Mouse (Mus musculus): ENCODE measurements around the gene Podn. TPM values are rescaled to one million over a fixed set of nuclear protein-coding genes. Genes with fewer than 3 reads are reported as not detected.

The Podn gene
- polyA plus RNA-seq, 1 experiment from 2014 or later: 0.75 TPM

GRCm38 (mm10) chr4:108060774-108061173 lies 35.5 kb downstream of the Podn start:
- Histone ChIP-seq H3K4me2 (ENCODE audit: low read depth, low read length) (no peak overlapping the region), H3K9ac (replicated peaks; ENCODE audit: low read depth, low read length) (no peak overlapping the region), H3K27ac (ENCODE audit: low read depth, low read length) (no peak overlapping the region), H3K27me3 (ENCODE audit: control insufficient read depth, insufficient read depth, low read length) (no peaks in the 10 kb centered on the region), H3K4me3 (ENCODE audit: low read depth, low read length) (no peak overlapping the region), H3K9me3 (ENCODE audit: control insufficient read depth, low read length) (no peaks in the 10 kb centered on the region; the same call in 1 of the 2 replicates), H3K36me3 (ENCODE audit: control insufficient read depth, insufficient read depth, low read length) (peaks cover 15% of the 10 kb centered on the region; the same call in 1 of the 2 replicates), H3K4me1 (ENCODE audit: control insufficient read depth, insufficient read depth, low read length) (no peaks in the 10 kb centered on the region)
- no peak for ATAC-seq (ENCODE audit: low read depth)
- 72% methylated on average over 4 of the region's 4 CpGs for WGBS

- ATAC-seq (ENCODE audit: low read depth): no peak
- Histone ChIP-seq H3K9me3 (ENCODE audit: control insufficient read depth, low read length) (no peaks in the 10 kb centered on the region; the same call in 1 of the 2 replicates), H3K27me3 (ENCODE audit: control insufficient read depth, insufficient read depth, low read length) (no peaks in the 10 kb centered on the region), H3K4me2 (ENCODE audit: low read depth, low read length) (no peak overlapping the region), H3K9ac (replicated peaks; ENCODE audit: low read depth, low read length) (no peak overlapping the region), H3K27ac (ENCODE audit: low read depth, low read length) (no peak overlapping the region), H3K4me1 (ENCODE audit: control insufficient read depth, insufficient read depth, low read length) (no peaks in the 10 kb centered on the region), H3K4me3 (ENCODE audit: low read depth, low read length) (no peak overlapping the region), H3K36me3 (ENCODE audit: control insufficient read depth, insufficient read depth, low read length) (peaks cover 15% of the 10 kb centered on the region; the same call in 1 of the 2 replicates)
- WGBS: 41% methylated on average over 19 of the region's 19 CpGs
Observed at GRCm38 (mm10) chr4:108059601-108060379, 36.5 kb downstream of the Podn start.

GRCm38 (mm10) chr4:108058166-108058565 lies 38.1 kb downstream of the Podn start:
- Histone ChIP-seq H3K4me3 (ENCODE audit: low read depth, low read length) (no peak overlapping the region), H3K36me3 (ENCODE audit: control insufficient read depth, insufficient read depth, low read length) (peaks cover 10% of the 10 kb centered on the region; the same call in 1 of the 2 replicates), H3K27ac (ENCODE audit: low read depth, low read length) (no peak overlapping the region), H3K4me1 (ENCODE audit: control insufficient read depth, insufficient read depth, low read length) (no peaks in the 10 kb centered on the region), H3K4me2 (ENCODE audit: low read depth, low read length) (no peak overlapping the region), H3K9ac (replicated peaks; ENCODE audit: low read depth, low read length) (no peak overlapping the region), H3K9me3 (ENCODE audit: control insufficient read depth, low read length) (no peaks in the 10 kb centered on the region; the same call in 1 of the 2 replicates), H3K27me3 (ENCODE audit: control insufficient read depth, insufficient read depth, low read length) (no peaks in the 10 kb centered on the region)
- ATAC-seq (ENCODE audit: low read depth): no peak
- WGBS: 90% methylated on average over 10 of the region's 10 CpGs

- H3K9me3 ChIP-seq (ENCODE audit: control insufficient read depth, low read length): no peaks in the 10 kb centered on the region
- no peaks in the 10 kb centered on the region for H3K27me3 ChIP-seq (ENCODE audit: control insufficient read depth, insufficient read depth, low read length)
- peaks cover 9% of the 10 kb centered on the region for H3K36me3 ChIP-seq (ENCODE audit: control insufficient read depth, insufficient read depth, low read length)
- H3K4me2 ChIP-seq (ENCODE audit: low read depth, low read length): no peak overlapping the region
- 95% methylated on average over 2 of the region's 2 CpGs for WGBS
- H3K4me3 ChIP-seq (ENCODE audit: low read depth, low read length): no peak overlapping the region
- no peaks in the 10 kb centered on the region for H3K4me1 ChIP-seq (ENCODE audit: control insufficient read depth, insufficient read depth, low read length)
- no peak overlapping the region for H3K9ac ChIP-seq (replicated peaks; ENCODE audit: low read depth, low read length)
- ATAC-seq (ENCODE audit: low read depth): no peak
- no peak overlapping the region for H3K27ac ChIP-seq (ENCODE audit: low read depth, low read length)
Observed at GRCm38 (mm10) chr4:108057247-108057646, 39.0 kb downstream of the Podn start.

GRCm38 (mm10) chr4:108055873-108056272 lies 40.4 kb downstream of the Podn start:
- H3K9me3 ChIP-seq (ENCODE audit: control insufficient read depth, low read length): no peaks in the 10 kb centered on the region
- no peak for ATAC-seq (ENCODE audit: low read depth)
- 93% methylated on average over 10 of the region's 10 CpGs for WGBS
- no peak overlapping the region for H3K9ac ChIP-seq (replicated peaks; ENCODE audit: low read depth, low read length)
- H3K27me3 ChIP-seq (ENCODE audit: control insufficient read depth, insufficient read depth, low read length): no peaks in the 10 kb centered on the region
- H3K27ac ChIP-seq (ENCODE audit: low read depth, low read length): no peak overlapping the region
- H3K4me1 ChIP-seq (ENCODE audit: control insufficient read depth, insufficient read depth, low read length): no peaks in the 10 kb centered on the region
- H3K36me3 ChIP-seq (ENCODE audit: control insufficient read depth, insufficient read depth, low read length): peaks cover 14% of the 10 kb centered on the region
- H3K4me2 ChIP-seq (ENCODE audit: low read depth, low read length): no peak overlapping the region
- H3K4me3 ChIP-seq (ENCODE audit: low read depth, low read length): no peak overlapping the region

- H3K9me3 ChIP-seq (ENCODE audit: control insufficient read depth, low read length): no peaks in the 10 kb centered on the region
- 90% methylated on average over 8 of the region's 8 CpGs for WGBS
- H3K9ac ChIP-seq (replicated peaks; ENCODE audit: low read depth, low read length): no peak overlapping the region
- ATAC-seq (ENCODE audit: low read depth): no peak
- no peak overlapping the region for H3K27ac ChIP-seq (ENCODE audit: low read depth, low read length)
- H3K36me3 ChIP-seq (ENCODE audit: control insufficient read depth, insufficient read depth, low read length): peaks cover 11% of the 10 kb centered on the region
- H3K27me3 ChIP-seq (ENCODE audit: control insufficient read depth, insufficient read depth, low read length): no peaks in the 10 kb centered on the region
- no peak overlapping the region for H3K4me2 ChIP-seq (ENCODE audit: low read depth, low read length)
- H3K4me3 ChIP-seq (ENCODE audit: low read depth, low read length): no peak overlapping the region
- H3K4me1 ChIP-seq (ENCODE audit: control insufficient read depth, insufficient read depth, low read length): no peaks in the 10 kb centered on the region
Observed at GRCm38 (mm10) chr4:108052673-108053072, 43.6 kb downstream of the Podn start.

- Histone ChIP-seq H3K9me3 (ENCODE audit: control insufficient read depth, low read length) (no peaks in the 10 kb centered on the region), H3K27me3 (ENCODE audit: control insufficient read depth, insufficient read depth, low read length) (no peaks in the 10 kb centered on the region), H3K4me1 (ENCODE audit: control insufficient read depth, insufficient read depth, low read length) (no peaks in the 10 kb centered on the region), H3K27ac (ENCODE audit: low read depth, low read length) (no peak overlapping the region), H3K4me3 (ENCODE audit: low read depth, low read length) (no peak overlapping the region), H3K36me3 (ENCODE audit: control insufficient read depth, insufficient read depth, low read length) (peaks cover 15% of the 10 kb centered on the region), H3K9ac (replicated peaks; ENCODE audit: low read depth, low read length) (no peak overlapping the region), H3K4me2 (ENCODE audit: low read depth, low read length) (no peak overlapping the region)
- WGBS: 84% methylated on average over 10 of the region's 10 CpGs
- no peak for ATAC-seq (ENCODE audit: low read depth)
Observed at GRCm38 (mm10) chr4:108051687-108052274, 44.5 kb downstream of the Podn start.

GRCm38 (mm10) chr4:108046136-108046535 lies 50.1 kb downstream of the Podn start:
- Histone ChIP-seq H3K27ac (ENCODE audit: low read depth, low read length) (no peak overlapping the region), H3K4me1 (ENCODE audit: control insufficient read depth, insufficient read depth, low read length) (no peaks in the 10 kb centered on the region), H3K27me3 (ENCODE audit: control insufficient read depth, insufficient read depth, low read length) (no peaks in the 10 kb centered on the region), H3K36me3 (ENCODE audit: control insufficient read depth, insufficient read depth, low read length) (peaks cover 10% of the 10 kb centered on the region; the same call in 1 of the 2 replicates), H3K9me3 (ENCODE audit: control insufficient read depth, low read length) (no peaks in the 10 kb centered on the region), H3K4me3 (ENCODE audit: low read depth, low read length) (no peak overlapping the region), H3K9ac (replicated peaks; ENCODE audit: low read depth, low read length) (no peak overlapping the region), H3K4me2 (ENCODE audit: low read depth, low read length) (no peak overlapping the region)
- no peak for ATAC-seq (ENCODE audit: low read depth)
- 87% methylated on average over 8 of the region's 8 CpGs for WGBS

Measured in neural tube, embryonic 14.5 days (tissue).